Mouse (Mus musculus) MN1 (cell line): ENCODE results near the gene Psmd13.

Experiments used
- DNase-seq: peaks from one replicate; pipeline ENCODE4 v3.0.0-alpha.2; 2016; ENCODE audit warnings: low spot score

Psmd13 gene

DNA sequence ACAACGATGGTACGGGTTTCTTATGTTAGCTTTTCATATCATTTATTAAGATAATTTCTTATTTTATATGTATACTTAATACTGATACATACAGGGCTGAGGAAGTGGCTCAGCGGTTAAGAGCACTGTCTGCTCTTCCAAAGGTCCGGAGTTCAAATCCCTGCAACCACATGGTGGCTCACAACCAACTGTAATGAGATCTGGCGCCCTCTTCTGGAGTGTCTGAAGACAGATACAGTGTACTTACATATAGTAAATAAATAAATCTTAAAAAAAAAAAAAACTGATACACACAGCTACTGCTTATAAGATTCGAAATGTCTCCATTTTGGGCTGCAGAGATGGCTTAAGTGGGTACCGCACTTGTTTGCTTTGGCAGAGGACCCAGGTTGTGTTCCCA is 25.9 kb downstream of the Psmd13 start:
- no peak for DNase-seq

DNA sequence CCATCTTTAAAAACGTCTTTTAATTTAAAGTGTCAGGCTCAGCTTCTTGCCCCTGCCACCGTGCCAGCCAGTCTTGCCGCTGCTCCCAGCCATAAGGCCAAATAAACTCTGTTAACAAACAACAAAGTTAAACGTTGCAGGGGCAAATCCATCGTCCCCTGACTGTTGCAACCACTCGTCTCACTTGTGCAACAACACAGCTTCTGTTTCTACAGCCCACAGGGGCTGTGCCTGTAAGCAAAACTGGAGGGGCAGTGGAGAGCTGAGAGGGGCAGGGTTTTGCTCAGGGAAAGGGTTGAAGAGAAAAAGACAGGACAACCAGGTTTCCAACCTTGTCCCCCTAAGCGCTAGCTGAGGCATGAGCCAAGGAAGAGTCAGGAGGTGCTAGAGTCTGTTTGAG is 26.4 kb downstream of the Psmd13 start:
- DNase-seq = no peak

DNA sequence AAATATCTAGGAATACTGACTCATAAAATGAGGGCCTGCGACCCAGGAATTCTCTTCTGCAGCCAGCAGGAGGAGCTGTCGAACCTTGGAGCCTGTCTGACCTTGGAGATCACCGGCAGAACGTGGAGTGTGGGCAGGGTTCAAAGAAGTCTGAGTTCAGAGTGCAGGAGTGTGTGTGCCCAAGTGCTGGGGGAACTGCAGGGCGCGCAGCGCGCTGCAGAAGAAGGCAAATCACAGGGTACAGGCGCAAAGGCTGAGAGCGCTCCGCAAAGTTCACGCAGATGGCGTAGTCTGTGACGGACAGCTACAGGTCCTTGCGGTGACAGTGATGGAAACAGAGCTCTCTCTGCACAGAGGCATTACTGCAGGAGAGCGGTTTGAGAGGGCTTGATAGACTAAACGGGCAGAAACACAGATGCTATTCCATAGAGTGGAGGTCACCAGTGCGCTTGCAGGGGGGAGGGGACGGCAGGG is 26.9 kb downstream of the Psmd13 start:
- DNase-seq = peak; percentile 89

DNA sequence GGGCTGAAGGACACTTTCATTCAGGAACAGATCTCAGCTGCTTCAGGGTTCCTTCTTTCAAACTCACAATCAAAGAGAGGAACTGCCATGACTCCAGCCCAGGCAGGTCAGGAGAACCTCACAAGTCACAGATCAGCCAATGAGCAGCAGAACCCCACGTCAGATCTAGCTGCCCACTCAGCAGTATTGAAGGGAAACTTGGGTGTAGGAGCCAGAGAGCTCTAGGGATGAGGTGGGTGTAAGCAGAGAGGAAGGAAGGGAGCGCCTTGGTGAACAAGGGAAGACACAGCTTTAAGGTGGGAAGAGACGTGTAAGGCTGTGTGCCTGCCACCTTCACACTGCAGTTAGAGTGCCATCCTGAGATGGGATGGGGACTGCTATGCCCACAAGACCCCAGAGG is 30.5 kb downstream of the Psmd13 start:
- DNase-seq = no peak

DNA sequence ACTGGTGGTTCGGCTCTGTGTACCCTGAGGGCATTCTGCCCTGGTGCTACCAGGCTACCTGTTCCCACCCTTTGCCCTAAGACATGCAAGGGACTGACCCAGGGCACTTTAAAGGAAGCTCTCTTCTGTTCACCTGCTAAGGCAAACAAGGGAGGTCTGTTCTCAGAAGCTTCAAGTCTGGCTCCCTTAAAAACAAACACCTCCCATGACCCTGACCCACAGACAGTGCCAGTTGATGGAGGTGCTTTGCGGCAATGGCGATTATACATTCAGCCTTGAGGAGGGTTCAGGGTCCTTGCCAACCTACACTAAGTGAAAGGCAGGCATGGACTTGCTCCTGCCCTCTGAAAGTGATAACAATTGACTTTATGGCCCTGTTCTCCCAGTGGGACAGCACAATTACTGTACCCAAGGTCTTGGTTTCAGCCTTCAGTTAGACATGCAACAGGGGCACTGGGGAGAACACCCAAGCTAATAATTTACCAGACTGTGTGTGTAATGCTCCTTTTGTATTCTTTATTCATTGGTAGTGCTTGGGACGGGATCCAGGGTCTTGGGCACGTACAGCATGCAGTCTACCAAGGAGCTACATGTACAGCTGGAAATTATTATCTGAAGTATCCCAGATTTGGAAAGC is 31.2 kb downstream of the Psmd13 start:
- no peak for DNase-seq

DNA sequence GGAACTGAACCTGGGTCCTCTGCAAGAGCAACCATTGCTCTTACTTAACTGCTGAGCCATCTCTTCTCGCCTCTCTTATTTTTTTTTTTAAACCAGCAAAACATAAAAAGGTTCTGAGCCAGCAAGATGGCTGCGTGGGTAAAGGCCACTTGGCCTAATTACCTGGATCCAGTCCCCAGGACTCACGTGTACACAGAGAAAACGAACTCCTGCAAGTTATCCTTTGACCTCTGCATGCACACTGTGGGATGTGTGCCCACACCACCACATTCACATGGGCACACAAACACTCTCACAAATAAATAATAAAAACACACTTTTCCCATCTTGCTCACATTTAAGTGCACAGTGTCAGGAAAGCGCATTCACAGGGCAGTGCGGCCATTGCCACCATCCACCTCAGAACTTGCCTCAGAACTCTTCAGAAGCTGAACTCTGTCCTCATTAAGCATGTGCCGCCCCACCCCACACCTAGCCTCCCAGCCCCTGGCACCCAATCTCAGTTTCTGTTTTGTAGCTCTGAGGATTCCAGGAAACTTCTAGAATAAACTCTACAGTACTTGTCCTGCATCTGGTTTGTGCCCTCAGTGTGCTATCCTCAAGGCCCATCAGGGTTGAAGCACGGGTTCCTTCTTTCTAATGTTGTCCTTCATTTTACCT is 32.4 kb downstream of the Psmd13 start:
- no peak for DNase-seq

DNA sequence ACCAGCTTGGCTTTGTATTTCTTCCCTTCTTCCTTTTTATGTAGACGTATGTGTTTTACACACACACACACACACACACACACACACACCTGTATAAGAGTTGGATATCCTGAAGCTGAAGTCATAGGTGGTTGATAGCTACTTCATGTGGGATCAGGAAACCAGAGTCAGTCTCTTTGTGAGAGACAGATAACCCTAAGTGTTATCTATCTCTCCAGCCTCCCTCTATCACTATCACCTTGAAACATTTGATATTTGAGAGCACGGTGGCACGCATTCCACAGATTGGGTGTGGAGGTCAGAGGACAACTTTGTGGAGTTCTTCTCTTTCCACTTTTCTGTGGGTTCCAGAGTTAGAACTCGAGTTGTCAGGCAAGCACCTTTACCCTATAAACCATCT is 38.1 kb downstream of the Psmd13 start:
- DNase-seq = no peak

DNA sequence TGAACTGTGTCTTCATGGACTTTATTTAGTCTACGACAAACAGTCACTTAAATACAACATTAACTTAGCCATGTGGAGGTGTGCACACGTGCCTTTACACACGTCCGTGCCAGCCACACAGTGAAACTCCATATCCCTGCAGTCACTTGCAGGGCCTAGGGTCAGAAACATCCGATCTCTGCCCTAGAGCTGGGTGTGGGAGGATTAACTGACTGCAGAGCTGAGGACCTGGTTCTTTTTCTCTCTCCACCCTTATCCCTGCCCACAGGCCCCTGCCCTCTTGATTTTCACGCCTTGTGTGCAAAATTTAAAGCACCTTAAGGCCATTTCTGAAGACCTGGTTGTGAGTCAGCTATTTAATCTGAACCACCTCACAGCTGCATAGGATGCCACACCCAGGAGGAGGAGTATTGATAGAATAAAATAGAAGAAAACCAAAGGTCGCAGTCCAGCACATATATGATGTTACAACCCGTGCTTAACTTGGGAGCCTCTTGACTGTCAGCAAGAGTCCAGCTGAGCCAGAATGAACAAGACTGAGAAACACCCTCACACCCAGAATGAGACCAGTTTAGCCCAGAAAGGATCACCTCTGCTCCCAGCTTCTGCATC is 38.8 kb downstream of the Psmd13 start, which contains the start of gene Nlrp6:
TSS of gene Nlrp6 (plus strand) at position 485 of the 612 bp plus-strand sequence.
- DNase-seq = no peak

DNA sequence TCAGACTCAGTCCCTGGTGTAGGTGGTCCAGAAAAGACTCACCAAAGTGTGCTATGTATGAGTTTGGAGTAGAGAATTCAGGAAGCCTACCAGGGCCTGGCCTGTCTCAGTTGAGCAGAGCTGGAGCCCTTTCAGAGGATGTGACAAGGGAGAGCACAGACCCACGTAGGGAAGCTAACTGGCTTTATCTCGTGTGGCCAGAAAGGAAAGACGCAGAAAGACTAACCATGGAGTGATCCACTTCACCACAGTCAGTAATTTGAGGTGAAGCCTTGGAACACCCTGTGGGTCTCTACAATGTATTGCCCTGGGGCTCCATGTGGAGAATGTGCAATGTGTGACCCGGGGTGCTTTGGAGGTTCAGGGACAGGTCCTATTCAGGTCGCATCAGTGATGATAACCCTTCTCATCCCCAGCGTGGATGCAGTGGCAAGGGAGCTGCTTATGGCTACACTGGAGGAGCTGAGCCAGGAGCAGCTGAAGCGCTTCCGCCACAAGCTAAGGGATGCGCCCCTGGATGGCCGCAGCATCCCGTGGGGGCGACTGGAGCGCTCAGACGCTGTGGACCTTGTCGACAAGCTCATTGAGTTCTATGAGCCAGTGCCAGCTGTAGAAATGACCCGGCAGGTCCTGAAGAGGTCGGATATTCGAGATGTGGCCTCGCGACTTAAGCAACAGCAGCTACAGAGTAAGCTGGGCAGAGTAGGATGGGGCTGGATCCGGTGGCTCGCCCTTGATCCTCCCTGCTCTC is 39.6 kb downstream of the Psmd13 start:
- no peak for DNase-seq

DNA sequence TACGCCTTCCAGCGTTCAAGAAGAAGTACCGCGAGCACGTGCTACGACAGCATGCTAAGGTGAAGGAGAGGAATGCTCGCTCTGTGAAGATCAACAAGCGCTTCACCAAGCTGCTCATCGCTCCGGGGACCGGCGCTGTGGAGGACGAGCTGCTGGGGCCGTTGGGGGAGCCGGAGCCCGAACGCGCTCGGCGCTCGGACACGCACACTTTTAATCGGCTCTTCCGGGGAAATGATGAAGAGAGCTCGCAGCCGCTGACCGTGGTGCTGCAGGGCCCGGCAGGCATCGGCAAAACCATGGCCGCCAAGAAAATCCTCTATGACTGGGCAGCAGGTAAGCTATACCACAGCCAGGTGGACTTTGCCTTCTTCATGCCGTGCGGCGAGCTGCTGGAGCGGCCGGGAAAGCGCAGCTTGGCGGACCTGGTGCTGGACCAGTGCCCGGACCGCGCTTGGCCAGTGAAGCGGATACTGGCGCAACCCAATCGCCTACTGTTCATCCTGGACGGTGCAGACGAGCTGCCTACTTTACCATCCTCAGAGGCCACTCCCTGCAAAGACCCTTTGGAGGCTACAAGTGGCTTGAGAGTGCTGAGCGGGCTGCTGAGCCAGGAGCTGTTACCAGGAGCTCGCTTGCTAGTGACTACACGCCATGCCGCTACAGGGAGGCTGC is 40.8 kb downstream of the Psmd13 start:
- DNase-seq = no peak

DNA sequence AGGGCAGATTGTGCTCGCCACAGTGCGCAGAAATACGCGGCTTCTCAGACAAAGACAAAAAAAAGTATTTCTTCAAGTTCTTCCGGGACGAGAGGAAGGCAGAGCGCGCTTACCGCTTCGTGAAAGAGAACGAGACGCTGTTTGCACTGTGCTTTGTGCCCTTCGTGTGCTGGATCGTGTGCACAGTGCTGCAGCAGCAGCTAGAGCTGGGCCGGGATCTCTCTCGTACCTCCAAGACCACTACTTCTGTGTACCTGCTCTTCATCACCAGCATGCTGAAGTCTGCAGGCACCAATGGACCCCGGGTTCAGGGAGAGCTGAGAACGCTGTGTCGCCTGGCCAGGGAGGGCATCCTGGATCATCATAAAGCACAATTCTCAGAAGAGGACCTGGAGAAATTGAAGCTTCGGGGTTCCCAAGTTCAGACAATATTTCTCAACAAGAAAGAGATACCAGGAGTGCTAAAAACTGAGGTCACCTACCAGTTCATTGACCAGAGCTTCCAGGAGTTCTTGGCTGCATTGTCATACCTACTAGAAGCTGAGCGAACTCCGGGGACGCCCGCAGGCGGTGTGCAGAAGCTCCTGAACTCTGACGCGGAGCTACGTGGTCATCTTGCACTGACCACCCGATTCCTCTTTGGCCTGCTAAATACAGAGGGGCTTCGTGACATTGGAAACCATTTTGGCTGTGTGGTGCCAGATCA is 41.5 kb downstream of the Psmd13 start:
- no peak for DNase-seq

DNA sequence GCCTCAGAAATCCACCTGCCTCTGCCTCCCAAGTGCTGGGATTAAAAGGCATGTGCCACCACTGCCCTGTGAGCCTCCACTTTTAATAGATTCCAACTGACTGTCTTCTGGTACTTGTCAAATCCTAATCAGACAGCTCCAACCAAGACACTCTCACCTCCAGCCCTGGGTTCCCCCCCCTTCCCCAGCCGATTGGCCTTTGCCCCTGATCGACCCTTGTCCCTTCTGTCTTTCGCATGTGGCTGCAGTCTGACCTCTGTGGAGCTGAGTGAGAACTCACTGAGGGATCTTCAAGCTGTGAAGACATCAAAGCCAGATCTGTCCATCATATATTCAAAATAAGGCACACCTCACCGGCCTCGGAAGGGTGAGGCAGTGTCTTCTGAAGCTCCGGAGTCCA is 45.4 kb downstream of the Psmd13 start:
- DNase-seq = no peak

DNA sequence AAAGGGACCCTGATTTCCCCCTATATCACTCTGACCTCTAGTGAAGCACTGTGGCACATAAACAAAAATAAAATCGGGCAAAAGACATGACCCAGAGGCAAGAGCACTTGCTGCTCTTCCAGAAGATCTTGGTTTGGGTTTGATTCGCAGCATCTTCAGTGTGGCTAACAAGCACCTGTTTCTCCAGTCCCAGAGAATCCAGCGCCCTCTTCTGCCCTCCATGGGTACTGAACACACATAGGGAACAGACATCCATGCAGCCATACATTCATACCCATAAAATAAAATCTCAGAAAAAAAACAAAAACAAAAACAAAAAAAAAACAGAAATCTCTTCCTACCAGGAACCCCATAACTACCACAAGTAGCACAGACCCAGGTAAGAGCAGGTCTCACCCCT is 56.7 kb downstream of the Psmd13 start:
- DNase-seq = no peak

DNA sequence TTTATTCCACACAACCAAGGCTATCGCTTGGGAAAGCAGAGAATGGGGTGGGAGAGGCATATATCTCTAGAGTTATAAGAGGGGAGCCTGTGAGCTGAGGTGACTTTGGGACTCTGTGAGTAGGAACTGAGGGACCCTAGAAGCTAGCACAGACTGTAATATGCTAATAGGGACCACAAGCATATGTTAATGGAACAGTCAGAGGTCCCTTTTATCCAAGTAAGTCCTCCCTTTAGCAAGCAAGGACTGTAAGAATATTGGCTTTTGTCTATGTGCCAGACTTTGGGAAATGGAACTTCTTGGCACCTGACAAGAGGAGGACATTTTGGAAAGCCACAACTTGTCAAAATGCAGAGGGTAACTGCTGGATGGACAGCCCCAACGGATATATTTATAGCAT is 57.1 kb downstream of the Psmd13 start:
- no peak for DNase-seq

DNA sequence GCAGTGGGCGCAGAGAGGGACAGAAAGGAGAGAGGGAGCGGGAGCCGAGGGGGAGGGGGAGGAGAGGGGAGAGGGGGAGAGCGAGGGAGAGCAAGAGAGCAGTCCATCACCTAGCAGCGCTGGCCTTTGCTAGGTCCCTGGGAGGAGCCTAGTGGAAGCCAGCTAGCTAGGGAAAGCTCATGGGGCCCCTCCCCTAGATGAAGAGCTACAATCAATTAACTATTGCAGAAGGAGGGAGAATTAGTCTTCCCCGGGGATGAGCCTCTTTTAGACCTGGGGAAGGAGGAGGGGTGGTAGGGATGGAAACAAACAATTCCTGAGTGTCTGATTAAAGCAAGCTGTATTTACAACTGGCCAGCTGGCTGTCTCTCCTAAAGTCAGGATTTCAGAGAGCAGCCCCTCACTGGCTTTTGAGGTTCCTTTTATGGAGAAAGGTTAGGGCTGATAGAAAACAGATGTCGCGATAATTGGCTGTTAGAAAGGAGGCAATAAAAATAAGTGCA is 58.0 kb downstream of the Psmd13 start:
- peak; percentile 81 for DNase-seq

DNA sequence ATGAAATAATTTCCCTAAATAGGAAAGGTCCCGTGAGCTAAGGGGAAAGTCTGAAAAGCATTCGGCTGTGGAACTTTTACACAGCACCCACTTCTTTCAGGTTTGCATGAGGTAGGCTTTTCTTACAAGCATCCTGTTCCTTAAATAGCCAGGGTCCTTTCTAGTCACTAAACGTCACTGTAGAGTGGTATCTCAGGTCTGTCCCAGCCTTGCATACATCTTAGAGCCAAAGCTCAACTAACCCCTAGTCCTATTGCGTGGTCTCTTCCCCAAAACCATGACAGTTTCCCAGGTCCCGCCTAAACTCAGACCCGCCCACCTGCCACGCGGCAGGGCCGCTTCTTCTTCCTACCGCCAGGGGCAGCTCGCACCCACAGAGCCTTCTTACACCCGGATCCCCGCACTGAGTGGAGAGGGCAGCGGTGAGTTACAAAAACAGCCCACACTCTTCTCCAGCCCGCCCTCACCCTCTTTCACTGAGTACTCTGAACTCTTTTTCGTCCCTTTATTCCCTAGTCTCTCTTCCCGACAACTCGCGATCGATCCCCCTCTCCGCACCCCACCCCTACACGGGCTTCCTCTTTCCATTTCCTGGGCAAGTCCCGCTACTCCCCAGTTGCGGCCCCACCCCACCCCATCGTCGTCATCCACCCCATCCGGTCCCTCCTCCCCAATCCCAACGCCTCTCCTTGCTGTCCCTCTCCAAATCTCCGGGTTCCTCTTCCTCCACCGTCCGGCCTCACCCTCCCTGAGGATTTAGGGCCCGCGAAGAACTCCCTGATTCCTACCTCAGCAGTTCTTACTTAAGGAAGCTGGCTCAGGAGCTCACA is 59.7 kb downstream of the Psmd13 start, which contains the start of gene Pgghg:
TSS of gene Pgghg (plus strand) at position 170 of the 830 bp plus-strand sequence.
- DNase-seq = peak; percentile 89

DNA sequence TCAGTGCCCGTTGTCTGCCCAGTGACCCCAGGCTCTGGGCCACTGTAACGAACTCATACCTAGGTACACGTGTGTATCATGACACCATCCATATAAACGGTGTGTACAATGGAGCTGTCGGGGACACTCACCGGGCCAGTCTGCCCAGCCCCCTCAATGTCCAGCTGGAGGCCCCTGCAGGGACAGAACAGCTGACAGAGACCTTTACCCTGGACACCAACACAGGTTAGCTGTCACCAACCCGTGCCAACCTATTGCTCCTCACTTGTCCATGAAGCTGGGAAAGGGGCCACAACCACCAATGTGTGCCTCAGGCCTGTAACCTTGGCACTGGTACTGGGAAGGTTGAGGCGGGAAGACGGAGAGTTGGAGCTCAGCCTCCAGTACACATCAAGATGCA is 60.6 kb downstream of the Psmd13 start:
- DNase-seq = no peak

DNA sequence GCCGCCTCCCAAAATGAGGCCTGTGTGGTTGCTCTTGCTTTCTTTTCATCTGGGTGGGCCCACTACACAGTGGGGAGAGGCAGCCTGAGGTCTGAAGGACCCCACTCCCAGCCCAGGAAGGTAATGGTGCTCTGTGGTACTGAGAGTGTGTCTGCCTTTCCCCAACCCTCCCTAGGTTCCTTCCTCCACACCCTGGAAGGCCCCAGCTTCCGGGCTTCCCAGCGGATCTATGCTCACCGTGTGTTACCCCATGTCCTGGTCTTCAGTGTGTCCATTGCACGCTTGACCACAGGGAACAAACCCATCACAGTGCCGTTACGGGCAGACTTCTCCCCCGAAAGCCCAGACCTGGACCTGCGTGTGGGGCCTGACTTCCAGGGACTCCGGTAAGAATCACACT is 61.0 kb downstream of the Psmd13 start:
- no peak for DNase-seq

DNA sequence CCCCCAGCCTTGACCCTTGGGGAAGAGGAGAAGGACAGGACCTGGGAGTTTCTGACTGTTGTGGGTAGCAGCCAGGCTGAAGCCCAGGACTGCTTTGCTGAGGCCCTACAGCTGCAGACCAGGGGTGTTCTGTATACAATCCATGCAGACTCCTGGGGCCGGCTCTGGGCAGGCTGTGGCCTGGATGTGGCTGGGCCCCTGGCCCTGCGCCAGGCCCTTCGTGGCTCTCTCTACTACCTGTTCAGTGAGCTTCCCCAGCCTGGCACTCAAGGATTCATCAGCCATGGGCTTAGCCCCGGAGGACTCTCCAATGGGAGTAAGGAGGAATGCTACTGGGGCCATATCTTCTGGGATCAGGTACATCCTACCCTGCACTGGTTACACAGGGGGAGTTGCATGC is 61.6 kb downstream of the Psmd13 start:
- no peak for DNase-seq

DNA sequence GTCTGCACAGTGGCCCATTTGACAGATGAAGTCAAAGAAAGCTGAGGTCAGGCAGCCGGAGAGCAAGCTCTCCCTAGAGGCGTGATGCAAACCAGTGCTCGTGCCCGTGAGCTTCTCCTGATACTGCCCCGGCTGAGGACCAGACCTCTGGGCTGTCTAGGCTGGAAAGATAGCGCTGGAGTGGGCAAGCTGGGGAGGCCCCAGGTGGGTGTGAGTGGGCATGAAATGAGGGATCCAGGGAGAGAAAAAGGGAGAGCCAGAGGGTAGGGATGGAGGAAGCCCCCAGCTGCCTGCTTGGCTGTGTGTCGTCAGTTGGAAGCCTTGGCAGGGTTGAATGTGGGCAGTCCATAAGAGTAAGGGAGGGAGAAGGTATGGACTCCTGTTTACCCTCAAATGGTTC is 62.5 kb downstream of the Psmd13 start:
- DNase-seq = no peak
